Mouse (Mus musculus) stomach, embryonic 14.5 days (tissue): ENCODE data around the gene Krt15. TPM values are rescaled to one million over a fixed set of nuclear protein-coding genes. Genes with fewer than 3 reads are reported as not detected.

Experiments
- ATAC-seq: fragments of 200-750 bp; cut with Nextera tagmentation; 2 replicates; pipeline ENCODE4 v1.8.0; 2017; ENCODE audit warnings: low read depth, moderate TSS enrichment; ENCODE audit not compliant: insufficient number of reproducible peaks, insufficient read depth, low FRiP score
- H3K27ac ChIP-seq: fragments of 300-500 bp; sonication (generic); 2 replicates; pipeline ENCODE4 v1.5.1; 2014; ENCODE audit warnings: mild to moderate bottlenecking, low read length, moderate library complexity, mixed read lengths
- H3K27me3 ChIP-seq: fragments of 300-500 bp; sonication (generic); 2 replicates; pipeline ENCODE4 v1.6.1; 2014; ENCODE audit warnings: low read length, control low read depth, mixed read lengths; ENCODE audit not compliant: control insufficient read depth, insufficient read depth
- H3K36me3 ChIP-seq: fragments of 300-500 bp; sonication (generic); 2 replicates; pipeline ENCODE4 v1.6.1; 2014; ENCODE audit warnings: mild to moderate bottlenecking, control low read depth, low read length, moderate library complexity, mixed read lengths; ENCODE audit not compliant: control insufficient read depth, insufficient read depth
- H3K4me1 ChIP-seq: fragments of 300-500 bp; sonication (generic); 2 replicates; pipeline ENCODE4 v1.6.1; 2014; ENCODE audit warnings: low read length, control low read depth, mixed read lengths; ENCODE audit not compliant: control insufficient read depth, insufficient read depth
- H3K4me2 ChIP-seq: fragments of 300-500 bp; sonication (generic); replicated peaks from 2 replicates; pipeline ENCODE4 v1.6.1; 2014; ENCODE audit warnings: low read depth, low read length, control low read depth
- H3K4me3 ChIP-seq: fragments of 300-500 bp; sonication (generic); 2 replicates; pipeline ENCODE4 v1.5.1; 2014; ENCODE audit warnings: low read depth, low read length, control low read depth
- H3K9ac ChIP-seq: fragments of 300-500 bp; sonication (generic); replicated peaks from 2 replicates; pipeline ENCODE4 v1.6.1; 2014; ENCODE audit warnings: low read depth, mild to moderate bottlenecking, control low read depth, low read length, moderate library complexity, mixed read lengths
- H3K9me3 ChIP-seq: fragments of 300-500 bp; sonication (generic); 2 replicates; pipeline ENCODE4 v1.6.1; 2016; ENCODE audit warnings: low read depth, low read length, control low read depth; ENCODE audit not compliant: control insufficient read depth
- WGBS: fragments of 180-500 bp; shearing (Covaris S2); extraction: QIAGEN DNeasy Blood & Tissue Kit; methylation state at CpG from one replicate; pipeline ENCODE4 v1.1.7; 2014; 5-methylcytosine and 5-hydroxymethylcytosine counted together
- polyA plus RNA-seq: library from polyadenylated mRNA; unstranded; fragments of >200 nt; fragmentation: Nextera tagmentation; extraction: Ambion mirVana; gene quantifications from 2 replicates; pipeline ENCODE4 v1.2.1, GENCODE M21; 2014

Krt15 gene
- polyA plus RNA-seq, 1 experiment from 2014 or later = 215 TPM

- no peak overlapping the region for H3K4me3 ChIP-seq
- H3K27ac ChIP-seq = no peak overlapping the region; the same call in 1 of the 2 replicates
- WGBS = 73% methylated on average over 11 of the region's 11 CpGs
- no peak; the same call in 1 of the 2 replicates for ATAC-seq
- no peak overlapping the region for H3K4me2 ChIP-seq
- H3K4me1 ChIP-seq = peaks cover 6% of the 10 kb centered on the region; the same call in 1 of the 2 replicates
- no peaks in the 10 kb centered on the region for H3K27me3 ChIP-seq
- H3K36me3 ChIP-seq = no peaks in the 10 kb centered on the region
- no peak overlapping the region for H3K9ac ChIP-seq
- H3K9me3 ChIP-seq = no peaks in the 10 kb centered on the region
Observed at GRCm38 (mm10) chr11:100112935-100113741, 22.6 kb downstream of the Krt15 start.

GRCm38 (mm10) chr11:100105576-100106122 lies 30.1 kb downstream of the Krt15 start, which contains the start of gene Krt36:
Krt36 (minus strand) TSS chr11:100105626.
- Histone ChIP-seq H3K36me3 (no peaks in the 10 kb centered on the region), H3K4me1 (no peaks in the 10 kb centered on the region), H3K4me2 (no peak within 1 kb of the TSS), H3K9ac (no peak within 1 kb of the TSS), H3K9me3 (no peaks in the 10 kb centered on the region), H3K27me3 (no peaks in the 10 kb centered on the region), H3K4me3 (no peak within 1 kb of the TSS), H3K27ac (no peak within 1 kb of the TSS)
- ATAC-seq = no peak
- 85% methylated on average over 6 of the region's 6 CpGs for WGBS

- ATAC-seq = no peak
- Histone ChIP-seq H3K36me3 (no peaks in the 10 kb centered on the region), H3K4me2 (no peak overlapping the region), H3K9ac (no peak overlapping the region), H3K9me3 (no peaks in the 10 kb centered on the region), H3K27me3 (no peaks in the 10 kb centered on the region), H3K4me3 (no peak overlapping the region), H3K27ac (no peak overlapping the region), H3K4me1 (no peaks in the 10 kb centered on the region)
- 54% methylated on average over 15 of the region's 15 CpGs for WGBS
Observed at GRCm38 (mm10) chr11:100102693-100103429, 32.9 kb downstream of the Krt15 start.

- WGBS = 81% methylated on average over 4 of the region's 4 CpGs
- H3K4me2 ChIP-seq = no peak overlapping the region
- H3K27ac ChIP-seq = no peak overlapping the region
- no peaks in the 10 kb centered on the region for H3K4me1 ChIP-seq
- no peaks in the 10 kb centered on the region for H3K9me3 ChIP-seq
- no peaks in the 10 kb centered on the region for H3K27me3 ChIP-seq
- no peak for ATAC-seq
- H3K36me3 ChIP-seq = no peaks in the 10 kb centered on the region
- no peak overlapping the region for H3K4me3 ChIP-seq
- no peak overlapping the region for H3K9ac ChIP-seq
Observed at GRCm38 (mm10) chr11:100100391-100100790, 35.3 kb downstream of the Krt15 start.

GRCm38 (mm10) chr11:100097819-100098218 lies 37.9 kb downstream of the Krt15 start:
- no peak for ATAC-seq
- no peaks in the 10 kb centered on the region for H3K27me3 ChIP-seq
- no peak overlapping the region for H3K27ac ChIP-seq
- no peaks in the 10 kb centered on the region for H3K9me3 ChIP-seq
- H3K9ac ChIP-seq = no peak overlapping the region
- H3K4me2 ChIP-seq = no peak overlapping the region
- no peak overlapping the region for H3K4me3 ChIP-seq
- 58% methylated on average over 9 of the region's 9 CpGs for WGBS
- H3K4me1 ChIP-seq = no peaks in the 10 kb centered on the region
- H3K36me3 ChIP-seq = no peaks in the 10 kb centered on the region

- Histone ChIP-seq H3K9ac (no peak within 1 kb of the TSS), H3K9me3 (no peaks in the 10 kb centered on the region), H3K4me3 (no peak within 1 kb of the TSS), H3K4me1 (no peaks in the 10 kb centered on the region), H3K36me3 (no peaks in the 10 kb centered on the region), H3K27ac (no peak within 1 kb of the TSS), H3K27me3 (no peaks in the 10 kb centered on the region), H3K4me2 (no peak within 1 kb of the TSS)
- no peak for ATAC-seq
- 89% methylated on average over 9 of the region's 9 CpGs for WGBS
Observed at GRCm38 (mm10) chr11:100096141-100096540, 39.6 kb downstream of the Krt15 start, which contains the start of gene Krt35. Krt35 (minus strand) TSS chr11:100096241.

GRCm38 (mm10) chr11:100088378-100089025 lies 47.2 kb downstream of the Krt15 start:
- Histone ChIP-seq H3K27ac (no peak overlapping the region), H3K27me3 (no peaks in the 10 kb centered on the region), H3K4me2 (no peak overlapping the region), H3K9me3 (no peaks in the 10 kb centered on the region), H3K36me3 (no peaks in the 10 kb centered on the region), H3K9ac (no peak overlapping the region), H3K4me1 (no peaks in the 10 kb centered on the region), H3K4me3 (no peak overlapping the region)
- ATAC-seq = no peak
- 76% methylated on average over 7 of the region's 7 CpGs for WGBS

- Histone ChIP-seq H3K4me2 (no peak within 1 kb of the TSS), H3K36me3 (no peaks in the 10 kb centered on the region), H3K9ac (no peak within 1 kb of the TSS), H3K27ac (no peak within 1 kb of the TSS), H3K27me3 (no peaks in the 10 kb centered on the region), H3K9me3 (no peaks in the 10 kb centered on the region), H3K4me3 (no peak within 1 kb of the TSS), H3K4me1 (no peaks in the 10 kb centered on the region)
- no peak for ATAC-seq
- WGBS = 92% methylated on average over 10 of the region's 10 CpGs
Observed at GRCm38 (mm10) chr11:100087861-100088260, 47.9 kb downstream of the Krt15 start, which contains the start of gene Krt32. Krt32 (minus strand) TSS chr11:100088226.
